Mouse (Mus musculus) CD4-positive, CD25-positive, alpha-beta regulatory T cell, adult 2 months (primary cell): ENCODE data around the gene Snrnp27.

Experiments used
- DNase-seq: peaks from one replicate; pipeline ENCODE4 v3.0.0-alpha.2; 2012; ENCODE audit warnings: low read depth, low spot score

Snrnp27 gene

GRCm38 (mm10) chr6:86683872-86684654, at the start of gene Snrnp27:
Snrnp27 (minus strand) TSS chr6:86684522.
- DNase-seq = peak; percentile 94

- peak; percentile 99 for DNase-seq
Observed at GRCm38 (mm10) chr6:86733183-86733876, 49.0 kb upstream of the Snrnp27 start, which contains the start of gene Gmcl1. Gmcl1 (minus strand) TSS chr6:86733383.

GRCm38 (mm10) chr6:86732276-86733173, 48.2 kb upstream of the Snrnp27 start:
- DNase-seq = peak; percentile 37

- DNase-seq = no peak
Observed at GRCm38 (mm10) chr6:86728711-86729110, 44.4 kb upstream of the Snrnp27 start.

GRCm38 (mm10) chr6:86721977-86722376, 37.7 kb upstream of the Snrnp27 start:
- DNase-seq = no peak

GRCm38 (mm10) chr6:86708072-86708774, 23.9 kb upstream of the Snrnp27 start:
- DNase-seq = no peak

- DNase-seq = no peak
Observed at GRCm38 (mm10) chr6:86702577-86702976, 18.3 kb upstream of the Snrnp27 start.

GRCm38 (mm10) chr6:86697903-86698302, 13.6 kb upstream of the Snrnp27 start:
- no peak for DNase-seq

- DNase-seq = no peak
Observed at GRCm38 (mm10) chr6:86696213-86696612, 11.9 kb upstream of the Snrnp27 start.

GRCm38 (mm10) chr6:86694465-86694864, 10.1 kb upstream of the Snrnp27 start:
- peak; percentile 87 for DNase-seq

GRCm38 (mm10) chr6:86689671-86690070, 5.3 kb upstream of the Snrnp27 start:
- DNase-seq = no peak

- no peak for DNase-seq
Observed at GRCm38 (mm10) chr6:86686971-86687370, 2.6 kb upstream of the Snrnp27 start.

- DNase-seq = no peak
Observed at GRCm38 (mm10) chr6:86684655-86685011, 311 bp upstream of the Snrnp27 start.

GRCm38 (mm10) chr6:86681289-86681688, 3.0 kb downstream of the Snrnp27 start:
- DNase-seq = no peak

- DNase-seq = no peak
Observed at GRCm38 (mm10) chr6:86678341-86678740, 6.0 kb downstream of the Snrnp27 start.

- peak; percentile 89 for DNase-seq
Observed at GRCm38 (mm10) chr6:86670873-86671272, 13.4 kb downstream of the Snrnp27 start.

GRCm38 (mm10) chr6:86669240-86669727, 15.0 kb downstream of the Snrnp27 start:
- DNase-seq = peak; percentile 99

GRCm38 (mm10) chr6:86668580-86669239, 15.6 kb downstream of the Snrnp27 start, which contains the start of gene Mxd1:
Mxd1 (minus strand) TSS chr6:86669161.
- no peak for DNase-seq

GRCm38 (mm10) chr6:86667061-86667460, 17.3 kb downstream of the Snrnp27 start:
- peak; percentile 83 for DNase-seq

GRCm38 (mm10) chr6:86665560-86666307, 18.6 kb downstream of the Snrnp27 start:
- no peak for DNase-seq
